Mouse (Mus musculus): ENCODE measurements around the gene Slc36a2.
"Not testable (repeated sequence)": the region's sequence is repeated elsewhere in the genome, so short reads cannot be mapped to it uniquely, and the experiment has no call there.

The Slc36a2 gene

DNA sequence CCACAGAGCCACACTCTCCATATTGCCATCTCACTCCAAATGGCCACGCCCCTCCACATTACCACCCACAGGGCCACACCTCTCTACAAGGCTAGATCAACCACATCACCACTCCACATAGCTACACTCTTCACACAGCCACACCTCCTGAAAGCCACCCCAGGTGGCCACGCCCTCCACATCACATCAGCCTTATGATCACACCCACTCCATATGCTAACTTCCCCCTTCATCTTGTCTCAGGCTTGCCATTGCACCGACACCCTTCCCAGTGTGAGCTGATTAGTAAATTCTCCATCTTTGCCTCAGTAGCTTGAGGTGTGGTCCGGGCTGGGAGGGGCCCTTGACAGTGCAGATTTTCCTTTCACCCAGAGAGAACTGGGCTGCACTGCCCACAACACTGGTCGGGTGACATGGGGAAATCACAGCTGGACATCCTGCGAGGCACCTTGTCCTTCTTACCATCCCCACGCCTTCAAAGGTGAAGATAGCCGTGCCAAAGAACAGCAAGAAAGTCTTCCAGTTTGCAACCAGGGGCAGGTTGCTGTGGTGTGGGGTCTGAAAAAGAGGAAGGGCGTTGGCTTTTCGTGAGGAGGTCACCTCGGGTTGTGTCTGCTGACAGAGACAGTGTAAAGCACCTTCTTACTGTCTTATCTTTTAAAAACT, 53.7 kb downstream of the Slc36a2 start:
- DNase-seq = peak; percentile 45

DNA sequence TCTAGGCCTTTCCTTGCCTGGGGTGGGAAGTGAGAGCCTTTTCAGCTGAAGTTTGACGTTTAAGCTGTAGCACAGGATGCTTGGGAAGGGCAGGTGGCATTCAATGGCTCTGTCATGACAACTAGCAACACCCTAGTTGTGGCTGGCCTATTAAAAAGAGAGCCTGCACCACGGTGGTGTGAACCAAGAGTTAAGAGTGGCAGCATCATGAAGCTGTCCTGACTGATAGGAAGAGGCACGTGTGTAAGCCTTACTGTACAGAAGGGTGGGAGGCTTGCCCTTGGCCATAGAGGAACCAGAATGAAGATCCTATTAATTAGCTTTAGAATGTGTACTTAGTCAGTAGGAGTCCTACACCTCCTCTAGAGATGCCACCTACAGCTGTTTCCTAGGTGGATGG, 56.5 kb downstream of the Slc36a2 start:
- DNase-seq = no peak

GRCm38 (mm10) chr11:55127937-55128336, 56.9 kb downstream of the Slc36a2 start:
- DNase-seq = no peak

- no peak for DNase-seq
These were observed 58.2 kb downstream of the Slc36a2 start for GRCm38 (mm10) chr11:55126663-55127062.

- DNase-seq = no peak
These were observed 63.4 kb downstream of the Slc36a2 start for GRCm38 (mm10) chr11:55121430-55121829.

- DNase-seq = peak; percentile 78
These were observed 64.0 kb downstream of the Slc36a2 start for GRCm38 (mm10) chr11:55120821-55121271.

DNA sequence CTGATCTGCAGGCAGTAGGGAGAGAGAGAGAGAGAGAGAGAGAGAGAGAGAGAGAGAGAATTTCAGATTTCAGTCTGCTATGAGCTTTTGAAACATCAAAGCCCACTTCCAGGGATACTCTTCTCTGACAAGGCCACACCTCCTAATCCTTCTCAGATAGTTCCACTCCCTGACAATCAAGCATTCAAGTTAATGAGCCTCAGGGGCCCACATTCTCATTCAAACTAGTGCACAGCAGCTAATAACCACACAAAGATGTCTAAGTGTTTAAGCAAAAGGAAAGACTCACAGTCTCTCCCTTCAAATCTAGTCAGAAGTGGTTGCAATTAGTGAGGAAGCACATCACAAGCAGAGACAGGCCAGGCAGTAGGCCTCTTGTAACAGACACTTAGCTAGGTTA, 64.6 kb downstream of the Slc36a2 start:
- no peak for DNase-seq

- no peak for DNase-seq
These were observed 67.8 kb downstream of the Slc36a2 start for GRCm38 (mm10) chr11:55117031-55117430.

DNA sequence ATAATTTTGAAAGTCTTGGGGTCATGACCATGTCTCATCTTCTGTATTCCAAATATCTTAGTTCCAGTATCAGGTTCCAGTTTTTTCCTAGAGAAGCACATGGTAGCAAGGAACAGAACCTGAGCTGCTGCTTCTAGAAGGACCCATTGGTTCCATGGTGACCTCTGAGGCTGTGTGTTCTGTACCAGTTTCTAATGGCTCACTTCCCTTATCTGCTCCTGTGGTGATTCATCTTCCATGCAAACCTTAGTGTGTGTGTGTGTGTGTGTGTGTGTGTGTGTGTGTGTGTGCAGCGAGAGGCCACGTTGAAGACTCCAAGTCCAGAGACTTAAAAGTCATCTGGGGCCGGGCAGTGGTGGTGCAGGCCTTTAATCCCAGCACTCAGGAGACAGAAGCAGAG, 68.9 kb downstream of the Slc36a2 start:
- no peak for DNase-seq

GRCm38 (mm10) chr11:55114291-55114690, 70.6 kb downstream of the Slc36a2 start:
- no peak for DNase-seq

DNA sequence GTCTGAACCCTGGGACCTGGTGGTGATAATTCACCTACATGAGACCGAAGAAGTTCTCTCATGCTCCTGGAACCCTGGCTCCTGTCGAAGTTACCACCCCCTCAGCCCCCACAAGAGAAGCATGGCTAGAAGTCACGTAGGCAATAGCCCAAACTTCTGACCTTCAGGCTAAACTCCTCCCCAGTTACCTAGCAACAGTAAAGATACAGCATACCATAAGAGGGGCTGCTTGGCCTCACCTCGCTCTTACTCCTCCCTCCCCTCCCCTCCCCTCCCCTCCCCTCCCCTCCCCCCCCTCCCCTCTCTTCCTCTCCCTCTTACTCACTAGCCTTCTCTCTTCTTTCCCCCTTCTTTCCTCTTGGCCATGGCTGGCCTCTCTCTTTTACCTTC, 71.0 kb downstream of the Slc36a2 start:
- DNase-seq = not testable (repeated sequence)

- DNase-seq = peak; percentile 46
These were observed 71.5 kb downstream of the Slc36a2 start for GRCm38 (mm10) chr11:55113209-55113860.

GRCm38 (mm10) chr11:55110566-55111169, 74.2 kb downstream of the Slc36a2 start:
- peak; percentile 10 for DNase-seq

- DNase-seq = no peak
These were observed 75.2 kb downstream of the Slc36a2 start for GRCm38 (mm10) chr11:55109521-55110300.

Measured in thymus, postnatal 4 days (tissue).